Mouse (Mus musculus) layer of hippocampus, adult 2 months (tissue): ENCODE data around the gene Cwf19l1. TPM values are rescaled to one million over a fixed set of nuclear protein-coding genes. Genes with fewer than 3 reads are reported as not detected.
A peak's percentile ranks its signal among the peaks of the same experiment; 100 is the strongest.
"Not testable (repeated sequence)": the region's sequence is repeated elsewhere in the genome, so short reads cannot be mapped to it uniquely, and the experiment has no call there.

ENCODE experiments used
- DNase-seq, 2 experiments: peaks; one replicate each; pipeline ENCODE4 v3.0.0; 2022; ENCODE audit warnings: low spot score in 2 of 2
- H3K27ac ChIP-seq: fragments of 200-600 bp; 2 replicates; pipeline ENCODE4 v1.8.1; 2022
- H3K4me3 ChIP-seq: fragments of 200-600 bp; 2 replicates; pipeline ENCODE4 v1.8.1; 2022; ENCODE audit warnings: mild to moderate bottlenecking
- CTCF ChIP-seq: fragments of 200-600 bp; conservative IDR thresholded peaks from 2 replicates; pipeline ENCODE4 v1.8.1; 2022; ENCODE audit warnings: antibody characterized with exemption, mild to moderate bottlenecking, moderate library complexity
- total RNA-seq, 2 experiments: library from RNA; stranded (reverse); gene quantifications; 2 replicates each; pipeline ENCODE4 v1.2.3; 2021

Gene Cwf19l1
- total RNA-seq, 2 experiments from 2014 or later = 18.0 to 19.4 TPM

DNA sequence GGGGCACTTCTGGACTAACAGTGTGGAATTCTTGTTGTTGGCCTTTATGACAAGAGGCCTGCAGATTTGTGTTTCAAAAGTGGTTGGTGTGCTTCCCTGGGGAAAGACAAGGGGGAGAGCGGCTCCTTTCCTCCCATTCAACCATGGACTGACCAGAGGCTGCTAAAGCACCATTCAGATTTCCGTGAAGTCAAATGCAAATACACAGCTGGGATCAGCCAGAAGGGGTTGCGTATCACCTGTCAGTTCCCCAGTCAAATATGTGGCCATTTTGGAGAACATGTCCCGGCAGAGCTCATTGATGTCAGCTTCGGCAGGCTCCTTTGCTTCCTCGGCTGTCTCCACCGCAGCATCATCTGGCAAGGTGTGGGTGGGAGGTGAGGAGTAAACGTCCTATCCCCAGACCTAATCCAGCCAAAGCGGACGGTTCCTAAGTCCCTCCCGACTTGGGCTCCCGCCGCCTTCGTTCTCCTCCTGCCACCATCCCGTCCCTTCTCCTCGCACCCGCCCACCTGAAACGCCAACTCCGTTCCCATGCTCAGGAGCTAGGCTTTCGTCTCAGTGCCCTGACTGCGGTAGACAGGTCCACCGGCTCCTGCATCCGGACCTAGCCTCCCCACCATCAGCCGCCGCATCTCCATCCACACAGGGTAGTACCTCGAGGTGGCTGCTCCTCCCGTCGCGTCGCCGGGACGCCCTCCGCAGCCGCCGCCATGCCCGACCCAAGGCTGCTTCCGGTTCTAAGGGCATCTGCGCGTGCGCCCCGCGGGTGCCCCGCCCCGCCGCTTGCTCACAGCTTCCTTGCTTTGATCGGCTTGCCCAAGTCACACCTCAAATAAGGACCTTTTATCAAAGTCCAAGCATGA is 10.3 kb upstream of the Cwf19l1 start, which contains the start of gene Bloc1s2:
Gene Bloc1s2, minus strand, starts transcription at position 745 of the 866 bp plus-strand sequence.
- no peak for TF ChIP-seq CTCF
- Histone ChIP-seq H3K4me3 (peak within 1 kb of the TSS; percentile 71), H3K27ac (peak within 1 kb of the TSS; percentile 94)
- peak; percentile 87 to 91 for DNase-seq

DNA sequence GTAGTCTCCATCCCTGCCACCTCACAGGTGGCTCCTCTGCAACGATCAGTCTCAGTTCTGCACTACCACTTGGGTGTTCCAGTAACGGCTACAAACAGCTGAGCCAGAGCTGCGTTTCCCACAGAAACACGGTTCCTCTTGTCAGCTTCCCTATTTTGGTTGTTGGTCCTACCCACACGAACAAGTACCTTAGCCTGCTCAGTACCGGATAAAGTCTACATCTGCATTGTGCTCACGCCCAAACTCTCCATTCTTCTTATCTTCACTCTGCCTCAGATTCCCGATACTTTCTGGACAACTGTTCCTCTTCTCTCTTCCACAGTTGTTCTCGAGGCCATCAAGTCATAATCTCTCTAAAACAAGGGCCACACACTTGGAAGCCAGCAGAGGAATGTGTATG is 8.7 kb upstream of the Cwf19l1 start:
- no peak for DNase-seq
- Histone ChIP-seq H3K4me3 (no peak overlapping the region), H3K27ac (no peak overlapping the region)
- TF ChIP-seq CTCF = no peak

DNA sequence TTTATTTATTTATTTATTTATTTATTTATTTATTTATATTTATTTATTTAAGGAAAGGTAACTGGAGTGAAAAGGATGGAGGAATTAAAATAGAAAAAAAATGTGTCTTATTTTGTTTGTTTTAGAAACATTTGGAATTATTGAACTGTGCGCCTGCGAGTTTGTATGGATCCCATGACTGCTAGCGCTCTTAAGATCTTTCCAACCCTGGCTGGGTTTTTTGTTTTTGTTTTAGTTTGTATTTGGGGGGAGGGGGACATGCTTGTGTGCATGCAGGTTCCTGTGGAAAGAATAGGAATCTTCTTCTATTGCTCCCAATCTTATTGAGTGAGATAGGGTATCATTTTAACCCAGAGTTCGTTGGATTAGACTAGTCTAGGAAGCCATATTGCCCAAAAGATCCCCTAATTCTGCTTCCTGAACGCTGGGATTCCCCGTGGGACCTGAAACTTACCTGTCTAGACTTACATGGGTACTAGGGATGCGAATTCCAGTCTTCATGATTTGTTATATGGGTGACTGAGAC is 347 bp upstream of the Cwf19l1 start:
- no peak for DNase-seq
- H3K27ac ChIP-seq = peak overlapping the region; percentile 56
- no peak for TF ChIP-seq CTCF

DNA sequence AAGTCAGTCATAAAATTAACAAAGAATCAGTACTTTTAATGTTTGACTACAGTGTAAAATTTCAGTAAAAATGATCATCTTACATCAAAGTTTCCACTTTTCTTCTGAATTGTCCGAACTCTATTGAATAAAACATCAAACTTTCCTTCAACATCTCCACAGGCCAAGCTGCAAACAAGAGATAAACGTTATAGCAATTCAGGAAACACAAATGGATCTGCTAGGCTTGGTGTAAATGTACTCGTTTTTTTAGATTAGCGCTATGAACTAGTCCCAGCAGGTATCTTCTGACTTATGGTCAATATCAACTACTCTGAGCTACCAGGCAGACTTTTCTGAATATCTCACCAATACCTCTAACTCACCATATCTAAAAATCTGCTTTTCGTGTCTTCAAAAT is 2.8 kb downstream of the Cwf19l1 start:
- no peak for DNase-seq
- TF ChIP-seq CTCF = no peak
- no peak overlapping the region for H3K27ac ChIP-seq
- no peak overlapping the region for H3K4me3 ChIP-seq

More for the DNA sequence above, 347 bp upstream of the Cwf19l1 start:
- peak overlapping the region; percentile 58 for H3K4me3 ChIP-seq

DNA sequence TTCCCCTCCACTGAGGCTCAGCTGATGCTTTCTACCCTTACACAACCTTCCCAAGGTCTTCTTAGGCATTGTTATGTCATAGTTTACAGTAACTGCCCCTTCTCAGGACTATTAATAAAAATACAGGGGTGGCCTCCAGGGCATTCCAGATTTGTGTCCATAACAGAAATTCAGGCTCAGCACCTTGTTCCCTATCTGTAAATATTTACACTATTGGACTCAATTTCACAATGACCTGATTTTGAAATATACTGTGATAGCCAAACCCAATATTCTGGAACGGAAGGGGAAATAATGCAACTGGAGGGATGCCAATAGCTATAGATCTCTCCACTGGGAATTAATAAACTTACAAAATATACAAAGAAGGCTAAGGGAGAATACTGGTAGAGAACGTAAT is 7.1 kb downstream of the Cwf19l1 start:
- H3K4me3 ChIP-seq = no peak overlapping the region
- H3K27ac ChIP-seq = no peak overlapping the region
- no peak for DNase-seq
- no peak for TF ChIP-seq CTCF

DNA sequence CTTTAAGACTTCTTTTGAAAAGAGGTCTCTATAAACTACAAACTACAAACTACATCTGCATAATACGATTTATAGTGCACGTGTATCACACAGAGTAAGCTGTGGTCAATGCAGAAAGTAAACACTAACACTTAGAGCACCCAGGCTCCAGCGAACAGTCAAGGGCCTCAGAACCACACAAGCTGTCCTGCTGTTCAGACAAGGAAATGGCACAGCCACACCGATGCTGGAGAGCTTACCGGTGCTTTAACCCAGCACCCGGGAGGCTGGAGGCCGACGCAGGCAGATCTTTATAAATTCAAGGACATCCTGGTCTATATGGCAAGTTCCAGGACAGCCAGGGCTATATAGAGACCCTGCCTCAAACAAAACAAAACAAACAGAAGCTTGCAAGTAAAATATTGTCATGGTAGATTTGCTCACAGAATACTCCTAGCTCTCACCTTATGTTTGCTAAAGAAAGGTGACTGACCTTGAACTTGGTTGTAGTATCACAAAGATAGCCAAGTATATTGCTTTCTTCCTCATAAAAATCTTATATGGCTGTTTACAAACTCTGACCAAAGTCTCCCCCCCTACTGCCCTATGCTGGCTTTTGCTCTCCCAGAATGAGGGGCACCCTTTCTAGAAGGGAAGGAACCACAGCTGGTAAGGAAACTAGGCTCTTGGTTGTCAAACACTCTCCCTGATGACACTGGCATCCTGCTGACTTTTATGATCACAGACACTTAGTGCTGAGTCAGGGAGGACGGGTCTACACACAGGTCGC is 7.8 kb downstream of the Cwf19l1 start:
- Histone ChIP-seq H3K4me3 (no peak overlapping the region), H3K27ac (no peak overlapping the region)
- no peak for TF ChIP-seq CTCF
- no peak for DNase-seq

DNA sequence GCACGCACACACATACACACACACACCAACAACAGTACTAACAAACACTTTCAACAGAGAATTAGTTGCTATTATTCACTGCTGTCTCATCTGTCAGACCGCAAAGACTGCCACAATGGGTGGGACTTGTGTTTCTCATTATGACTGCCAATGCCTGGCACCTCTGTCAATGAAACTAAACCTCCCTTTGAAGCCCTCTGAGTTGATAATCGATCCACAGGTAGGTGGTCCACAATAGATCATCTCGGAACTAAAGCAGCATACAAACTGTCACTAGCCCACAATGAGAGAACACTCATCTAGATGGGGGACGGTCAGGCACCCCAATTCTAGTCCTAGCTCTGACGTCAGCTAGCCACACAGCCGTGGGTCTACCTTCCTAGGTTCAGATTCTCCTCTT is 14.5 kb downstream of the Cwf19l1 start:
- H3K27ac ChIP-seq = no peak overlapping the region
- no peak for DNase-seq
- H3K4me3 ChIP-seq = no peak overlapping the region
- no peak for TF ChIP-seq CTCF

DNA sequence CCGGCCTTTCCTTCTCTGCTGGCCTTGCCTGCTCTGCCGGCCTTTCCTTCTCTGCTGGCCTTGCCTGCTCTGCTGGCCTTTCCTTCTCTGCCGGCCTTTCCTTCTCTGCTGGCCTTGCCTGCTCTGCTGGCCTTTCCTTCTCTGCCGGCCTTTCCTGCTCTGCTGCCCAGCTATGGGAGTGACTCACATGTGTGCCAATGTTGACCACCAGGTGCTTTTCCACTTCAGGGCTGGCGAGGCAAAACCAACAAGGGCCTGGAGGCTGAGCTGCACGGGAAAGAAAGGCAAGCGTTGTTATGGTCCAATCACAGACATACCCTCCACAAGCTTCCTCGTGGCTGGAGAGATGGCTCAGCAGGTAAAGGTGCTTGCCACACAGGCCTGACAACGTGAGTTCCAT is 15.0 kb downstream of the Cwf19l1 start:
- DNase-seq, H3K27ac ChIP-seq, H3K4me3 ChIP-seq: not testable (repeated sequence)

DNA sequence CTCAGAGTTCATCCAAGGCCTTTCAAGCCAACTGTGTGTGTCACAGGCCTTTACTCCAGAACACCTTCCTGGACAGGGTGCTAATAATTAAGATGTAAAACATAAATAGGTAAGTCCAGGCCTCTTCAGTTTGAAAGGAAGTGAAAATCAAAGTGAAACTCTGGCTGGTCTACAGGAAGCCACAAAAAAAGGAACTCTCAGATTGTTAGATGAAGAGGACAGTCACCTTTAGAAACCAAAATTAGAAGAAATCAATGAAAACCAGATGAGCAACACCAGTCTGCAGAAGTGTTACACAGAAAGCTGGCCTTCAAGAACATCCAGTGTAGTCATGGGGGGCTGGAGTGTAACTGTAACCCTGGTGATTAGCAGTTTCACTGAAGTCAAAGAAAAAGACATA is 17.9 kb downstream of the Cwf19l1 start:
- DNase-seq = no peak
- Histone ChIP-seq H3K4me3 (no peak overlapping the region), H3K27ac (no peak overlapping the region)
- TF ChIP-seq CTCF = no peak

DNA sequence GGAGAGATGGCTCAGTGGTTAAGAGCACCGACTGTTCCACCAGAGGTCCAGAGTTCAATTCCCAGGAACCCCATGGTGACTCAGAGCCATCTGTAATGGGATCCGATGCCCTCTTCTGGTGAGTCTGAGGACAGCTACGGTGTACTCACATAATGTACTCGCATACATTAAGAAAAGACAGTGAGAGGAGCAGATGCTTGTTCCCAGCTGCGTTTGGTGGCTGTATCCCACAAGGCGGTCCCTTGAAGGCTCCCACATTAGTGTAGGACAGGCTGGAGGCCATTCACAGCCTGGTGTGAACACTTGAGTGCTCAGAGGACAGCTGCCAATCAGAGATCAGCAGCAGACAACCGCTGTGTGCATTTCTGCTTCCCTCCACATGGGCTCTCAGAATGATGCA is 24.0 kb downstream of the Cwf19l1 start:
- DNase-seq = no peak
- peak; percentile 54 for TF ChIP-seq CTCF
- H3K27ac ChIP-seq = no peak overlapping the region
- no peak overlapping the region for H3K4me3 ChIP-seq

DNA sequence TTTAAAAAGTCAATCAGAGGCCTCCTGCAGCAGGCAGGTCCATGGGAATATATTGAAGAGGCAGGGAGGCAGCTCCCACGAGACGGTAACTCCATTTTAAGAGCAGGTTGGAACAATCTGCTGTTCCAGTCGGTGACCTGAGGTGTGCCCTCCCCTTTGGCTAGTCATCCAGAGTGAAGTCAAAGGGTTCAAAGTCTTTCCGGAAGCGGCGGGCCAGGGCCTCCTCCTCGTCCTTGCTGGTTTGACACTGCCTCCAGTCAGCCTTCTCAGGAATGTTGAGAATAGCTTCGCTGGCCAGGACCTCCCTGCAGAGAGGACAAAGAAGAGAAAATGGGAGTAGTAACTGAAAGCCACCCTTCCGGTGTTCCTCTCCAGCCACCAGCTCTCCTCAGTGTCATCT is 25.3 kb downstream of the Cwf19l1 start:
- no peak for TF ChIP-seq CTCF
- no peak overlapping the region for H3K4me3 ChIP-seq
- H3K27ac ChIP-seq = no peak overlapping the region
- no peak for DNase-seq

DNA sequence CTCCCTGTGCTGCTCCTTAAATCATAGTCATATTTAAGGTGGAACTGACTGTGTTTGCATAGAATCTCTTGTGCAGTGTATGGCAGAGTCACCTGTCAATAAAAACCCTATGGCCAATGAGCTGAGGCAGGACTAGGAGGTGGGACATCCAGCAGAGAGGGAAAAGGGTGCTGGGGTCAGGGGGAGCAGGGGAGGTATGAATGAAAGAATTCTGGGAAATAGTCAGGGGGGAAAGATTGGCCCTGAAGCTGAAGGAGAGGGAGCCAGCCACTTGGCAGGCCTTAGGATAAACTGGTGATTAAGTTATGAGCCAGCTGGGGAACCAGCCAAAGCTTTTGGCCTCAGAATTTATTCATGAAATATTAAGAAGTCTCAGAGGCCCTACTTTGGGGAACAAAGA is 26.7 kb downstream of the Cwf19l1 start:
- no peak for TF ChIP-seq CTCF
- Histone ChIP-seq H3K27ac (peak overlapping the region; percentile 0; the same call in 1 of the 2 replicates), H3K4me3 (no peak overlapping the region)
- no peak for DNase-seq
